Mouse (Mus musculus) intestine, embryonic 16.5 days (tissue): ENCODE measurements around the gene Flad1. TPM values are rescaled to one million over a fixed set of nuclear protein-coding genes. Genes with fewer than 3 reads are reported as not detected.

Experiments
- ATAC-seq: fragments of 200-750 bp; cut with Nextera tagmentation; 2 replicates; pipeline ENCODE4 v1.8.0; 2017; ENCODE audit warnings: moderate TSS enrichment, moderate library complexity
- H3K27ac ChIP-seq: fragments of 300-500 bp; sonication (generic); 2 replicates; pipeline ENCODE4 v1.5.1; 2014; ENCODE audit warnings: mild to moderate bottlenecking, low read length
- H3K27me3 ChIP-seq: fragments of 300-500 bp; sonication (generic); replicated peaks from 2 replicates; pipeline ENCODE4 v1.6.1; 2014; ENCODE audit warnings: low read length, control low read depth, mixed read lengths; ENCODE audit not compliant: control insufficient read depth, insufficient read depth
- H3K36me3 ChIP-seq: fragments of 300-500 bp; sonication (generic); 2 replicates; pipeline ENCODE4 v1.6.1; 2014; ENCODE audit warnings: low read length, control low read depth; ENCODE audit not compliant: control insufficient read depth, insufficient read depth
- H3K4me1 ChIP-seq: fragments of 300-500 bp; sonication (generic); 2 replicates; pipeline ENCODE4 v1.6.1; 2014; ENCODE audit warnings: low read length, control low read depth, mixed read lengths; ENCODE audit not compliant: control insufficient read depth, insufficient read depth
- H3K4me2 ChIP-seq: fragments of 300-500 bp; sonication (generic); 2 replicates; pipeline ENCODE4 v1.6.1; 2014; ENCODE audit warnings: low read depth, low read length, control low read depth
- H3K4me3 ChIP-seq: fragments of 300-500 bp; sonication (generic); 2 replicates; pipeline ENCODE4 v1.5.1; 2014; ENCODE audit warnings: mild to moderate bottlenecking, low read length
- H3K9ac ChIP-seq: fragments of 300-500 bp; sonication (generic); 2 replicates; pipeline ENCODE4 v1.6.1; 2014; ENCODE audit warnings: low read depth, low read length
- H3K9me3 ChIP-seq: fragments of 300-500 bp; sonication (generic); 2 replicates; pipeline ENCODE4 v1.6.1; 2016; ENCODE audit warnings: low read length, control low read depth; ENCODE audit not compliant: control insufficient read depth
- WGBS: fragments of 180-500 bp; shearing (Covaris S2); extraction: QIAGEN DNeasy Blood & Tissue Kit; methylation state at CpG from one replicate; pipeline ENCODE4 v1.1.7; 2014; 5-methylcytosine and 5-hydroxymethylcytosine counted together
- polyA plus RNA-seq: library from polyadenylated mRNA; unstranded; fragments of >200 nt; fragmentation: Nextera tagmentation; extraction: Ambion mirVana; gene quantifications from 2 replicates; pipeline ENCODE4 v1.2.1, GENCODE M21; 2015

Flad1 gene
- polyA plus RNA-seq, 1 experiment from 2014 or later: 44.5 TPM

GRCm38 (mm10) chr3:89365486-89366414, 45.9 kb downstream of the Flad1 start:
- Histone ChIP-seq H3K9me3 (no peaks in the 10 kb centered on the region), H3K9ac (peak overlapping the region; percentile 50), H3K27ac (peak overlapping the region; percentile 81), H3K4me2 (peak overlapping the region; percentile 31; the same call in 1 of the 2 replicates), H3K4me1 (peaks cover 17% of the 10 kb centered on the region), H3K36me3 (no peaks in the 10 kb centered on the region), H3K27me3 (no peaks in the 10 kb centered on the region), H3K4me3 (peak overlapping the region; percentile 6; the same call in 1 of the 2 replicates)
- peak; percentile 54 for ATAC-seq
- 48% methylated on average over 20 of the region's 20 CpGs for WGBS

GRCm38 (mm10) chr3:89365153-89365485, 46.6 kb downstream of the Flad1 start, which contains the start of gene Dcst1:
Gene Dcst1, minus strand, starts transcription at chr3:89365253.
- peak within 1 kb of the TSS; percentile 31; the same call in 1 of the 2 replicates for H3K4me2 ChIP-seq
- 83% methylated on average over 11 of the region's 11 CpGs for WGBS
- no peaks in the 10 kb centered on the region for H3K27me3 ChIP-seq
- H3K4me3 ChIP-seq: peak within 1 kb of the TSS; percentile 6; the same call in 1 of the 2 replicates
- H3K27ac ChIP-seq: peak within 1 kb of the TSS; percentile 81
- H3K9ac ChIP-seq: peak within 1 kb of the TSS; percentile 50
- H3K4me1 ChIP-seq: peaks cover 17% of the 10 kb centered on the region
- no peaks in the 10 kb centered on the region for H3K36me3 ChIP-seq
- H3K9me3 ChIP-seq: no peaks in the 10 kb centered on the region
- no peak for ATAC-seq

GRCm38 (mm10) chr3:89364631-89365030, 47.0 kb downstream of the Flad1 start:
- Histone ChIP-seq H3K4me1 (peaks cover 19% of the 10 kb centered on the region), H3K9ac (no peak overlapping the region), H3K27me3 (no peaks in the 10 kb centered on the region), H3K27ac (no peak overlapping the region), H3K9me3 (no peaks in the 10 kb centered on the region), H3K36me3 (no peaks in the 10 kb centered on the region), H3K4me2 (no peak overlapping the region), H3K4me3 (no peak overlapping the region)
- ATAC-seq: no peak
- WGBS: 74% methylated on average over 8 of the region's 8 CpGs

GRCm38 (mm10) chr3:89361675-89362074, 50.0 kb downstream of the Flad1 start, which contains the start of gene Dcst2:
Gene Dcst2, plus strand, starts transcription at chr3:89361975.
- Histone ChIP-seq H3K4me1 (peaks cover 10% of the 10 kb centered on the region), H3K9ac (no peak within 1 kb of the TSS), H3K4me2 (no peak within 1 kb of the TSS), H3K27ac (no peak within 1 kb of the TSS), H3K9me3 (no peaks in the 10 kb centered on the region), H3K27me3 (no peaks in the 10 kb centered on the region), H3K36me3 (no peaks in the 10 kb centered on the region), H3K4me3 (no peak within 1 kb of the TSS)
- ATAC-seq: no peak
- WGBS: 83% methylated on average over 7 of the region's 7 CpGs

- Histone ChIP-seq H3K9ac (no peak overlapping the region), H3K36me3 (no peaks in the 10 kb centered on the region)
These were observed 51.4 kb downstream of the Flad1 start for GRCm38 (mm10) chr3:89360237-89360636.

GRCm38 (mm10) chr3:89359630-89360029, 52.0 kb downstream of the Flad1 start:
- H3K27ac ChIP-seq: no peak overlapping the region
- no peaks in the 10 kb centered on the region for H3K27me3 ChIP-seq
- no peak overlapping the region for H3K4me2 ChIP-seq
- H3K4me1 ChIP-seq: peaks cover 13% of the 10 kb centered on the region
- H3K9ac ChIP-seq: no peak overlapping the region
- no peak overlapping the region for H3K4me3 ChIP-seq
- no peaks in the 10 kb centered on the region for H3K9me3 ChIP-seq
- no peaks in the 10 kb centered on the region for H3K36me3 ChIP-seq
- 51% methylated on average over 6 of the region's 6 CpGs for WGBS
- no peak for ATAC-seq

More at GRCm38 (mm10) chr3:89360237-89360636, 51.4 kb downstream of the Flad1 start:
- H3K4me1 ChIP-seq: peaks cover 10% of the 10 kb centered on the region
- no peak for ATAC-seq
- 83% methylated on average over 3 of the region's 3 CpGs for WGBS
- no peak overlapping the region for H3K27ac ChIP-seq
- H3K9me3 ChIP-seq: no peaks in the 10 kb centered on the region
- no peaks in the 10 kb centered on the region for H3K27me3 ChIP-seq
- no peak overlapping the region for H3K4me2 ChIP-seq
- no peak overlapping the region for H3K4me3 ChIP-seq

GRCm38 (mm10) chr3:89356029-89356428, 55.6 kb downstream of the Flad1 start:
- WGBS: 67% methylated on average over 9 of the region's 9 CpGs
- no peak overlapping the region for H3K4me2 ChIP-seq
- ATAC-seq: no peak
- H3K9ac ChIP-seq: no peak overlapping the region
- H3K9me3 ChIP-seq: no peaks in the 10 kb centered on the region
- peaks cover 21% of the 10 kb centered on the region for H3K4me1 ChIP-seq
- H3K4me3 ChIP-seq: no peak overlapping the region
- no peaks in the 10 kb centered on the region for H3K27me3 ChIP-seq
- H3K27ac ChIP-seq: peak overlapping the region; percentile 78; the same call in 1 of the 2 replicates
- no peaks in the 10 kb centered on the region for H3K36me3 ChIP-seq

- peak; percentile 39 for ATAC-seq
- H3K4me3 ChIP-seq: no peak overlapping the region
- H3K4me1 ChIP-seq: peaks cover 23% of the 10 kb centered on the region
- no peaks in the 10 kb centered on the region for H3K27me3 ChIP-seq
- H3K9ac ChIP-seq: peak overlapping the region; percentile 35
- 61% methylated on average over 6 of the region's 6 CpGs for WGBS
- H3K36me3 ChIP-seq: no peaks in the 10 kb centered on the region
- H3K27ac ChIP-seq: peak overlapping the region; percentile 78
- peak overlapping the region; percentile 29; the same call in 1 of the 2 replicates for H3K4me2 ChIP-seq
- H3K9me3 ChIP-seq: no peaks in the 10 kb centered on the region
These were observed 56.2 kb downstream of the Flad1 start for GRCm38 (mm10) chr3:89355512-89355902.

GRCm38 (mm10) chr3:89354816-89355511, 56.7 kb downstream of the Flad1 start:
- WGBS: 17% methylated on average over 5 of the region's 5 CpGs
- Histone ChIP-seq H3K9ac (peak overlapping the region; percentile 35; the same call in 1 of the 2 replicates), H3K4me2 (peak overlapping the region; percentile 29; the same call in 1 of the 2 replicates)

More at GRCm38 (mm10) chr3:89354816-89355511, 56.7 kb downstream of the Flad1 start:
- Histone ChIP-seq H3K4me3 (no peak overlapping the region), H3K9me3 (no peaks in the 10 kb centered on the region), H3K36me3 (no peaks in the 10 kb centered on the region), H3K27ac (peak overlapping the region; percentile 78), H3K27me3 (no peaks in the 10 kb centered on the region), H3K4me1 (peaks cover 28% of the 10 kb centered on the region)
- ATAC-seq: peak; percentile 61
